11 mouse cellular contexts compared by ENCODE assay signal in the genomic region with DNA sequence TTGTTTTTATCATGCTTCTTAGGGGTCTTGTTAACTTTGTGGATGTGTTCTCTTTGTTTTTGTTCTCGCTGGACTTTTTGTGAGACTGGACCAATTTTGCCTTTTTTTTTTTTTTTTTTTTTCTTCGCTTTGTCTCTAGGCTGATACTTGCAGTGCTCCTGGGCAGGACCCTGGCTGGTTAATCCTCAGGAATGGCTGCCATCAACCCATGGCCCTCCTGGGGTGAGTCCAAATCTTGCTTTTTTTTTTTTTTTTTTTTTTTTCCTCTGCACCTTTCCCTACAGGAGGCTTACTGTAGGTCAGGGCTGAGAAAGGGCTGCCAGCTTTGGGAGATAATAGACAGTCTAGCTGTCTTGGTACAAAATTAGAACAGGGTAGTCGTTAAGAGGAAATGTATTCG. TPM values are rescaled to one million over a fixed set of nuclear protein-coding genes. Genes with fewer than 3 reads are reported as not detected.
DNase-seq lines count a peak whose midpoint lies in the region; ATAC-seq and TF ChIP-seq lines count a peak whose summit lies in the region.
"Had no signal": no experiment of that assay in that cellular context is flagged by ENCODE, and none has a peak within 500 bp of the region (broad histone marks: within the 10 kb centered on the region; RNA-seq: fewer than 3 reads in every experiment).

No protein-coding gene starts in this region.

- peak overlapping the region; percentile 53 for H3K4me2 ChIP-seq in forebrain, postnatal 0 days (ENCODE audit: low read depth)
- H3K4me2 ChIP-seq in liver, embryonic 16.5 days (ENCODE audit: low read depth, low read length), result peak overlapping the region; percentile 55

- TF ChIP-seq CTCF in forebrain, postnatal 0 days (IDR thresholded peaks at IDR 0.05; ENCODE audit: low read depth), result no peak

- ATAC-seq in erythroblast, adult 5-6 weeks (replicated peaks; ENCODE audit: low FRiP score, poor library complexity, severe bottlenecking), result no peak
- no peak for ATAC-seq in forebrain, postnatal 0 days
- no peak for ATAC-seq in liver, embryonic 16.5 days (ENCODE audit: low read depth)

- peaks cover 26% of the 10 kb centered on the region for H3K36me3 ChIP-seq in erythroblast, embryonic 14.5 days (ENCODE audit: control insufficient read depth)
- H3K36me3 ChIP-seq in forebrain, postnatal 0 days (ENCODE audit: insufficient read depth), result peaks cover 41% of the 10 kb centered on the region
- H3K36me3 ChIP-seq in liver, embryonic 16.5 days (ENCODE audit: control insufficient read depth, insufficient read depth), result peaks cover 20% of the 10 kb centered on the region

- 58% methylated on average over 4 of the region's 4 CpGs for WGBS in forebrain, postnatal 0 days
- WGBS in liver, embryonic 16.5 days (ENCODE audit: insufficient replicate concordance), result 61% methylated on average over 4 of the region's 4 CpGs

- DNase-seq in ES-CJ7 (ENCODE audit: low read depth, low spot score), result peak; percentile 12
- DNase-seq in forebrain, postnatal 0 days, result no peak
- no peak for DNase-seq in spleen, postnatal 10 days (ENCODE audit: low spot score in 2 of 2)
- no peak for DNase-seq in cerebellum, postnatal 10 days
- DNase-seq in layer of hippocampus, postnatal 36 days, result no peak

- no peak overlapping the region for H3K27ac ChIP-seq in forebrain, postnatal 0 days (ENCODE audit: low read depth, low read length)
- H3K27ac ChIP-seq in liver, embryonic 16.5 days (ENCODE audit: low read length), result no peak overlapping the region
- H3K27ac ChIP-seq: macrophage had no signal

- H3K9ac ChIP-seq in forebrain, postnatal 0 days, result peak overlapping the region; percentile 98; the same call in 1 of the 2 replicates
- H3K9ac ChIP-seq in liver, embryonic 16.5 days (ENCODE audit: low read depth, low read length), result no peak overlapping the region; the same call in 1 of the 2 replicates

- no peaks in the 10 kb centered on the region for H3K27me3 ChIP-seq in erythroblast, embryonic 14.5 days (ENCODE audit: control insufficient read depth)
- no peaks in the 10 kb centered on the region for H3K27me3 ChIP-seq in forebrain, postnatal 0 days (ENCODE audit: insufficient read depth, low read length)
- H3K27me3 ChIP-seq in liver, embryonic 16.5 days (ENCODE audit: control insufficient read depth, insufficient read depth, low read depth, low read length), result no peaks in the 10 kb centered on the region

- no peaks in the 10 kb centered on the region for H3K9me3 ChIP-seq in erythroblast, embryonic 14.5 days (ENCODE audit: control insufficient read depth, low read length)
- H3K9me3 ChIP-seq in forebrain, postnatal 0 days (ENCODE audit: low read length), result peaks cover 11% of the 10 kb centered on the region; the same call in 1 of the 2 replicates
- no peaks in the 10 kb centered on the region for H3K9me3 ChIP-seq in liver, embryonic 16.5 days (replicated peaks; ENCODE audit: control insufficient read depth, low read length)

- peak overlapping the region; percentile 84 for H3K4me3 ChIP-seq in erythroblast, embryonic 14.5 days (replicated peaks)
- peak overlapping the region; percentile 97 for H3K4me3 ChIP-seq in forebrain, postnatal 0 days (ENCODE audit: low read depth, low read length)
- peak overlapping the region; percentile 80; the same call in 1 of the 2 replicates for H3K4me3 ChIP-seq in liver, embryonic 16.5 days (ENCODE audit: low read depth, low read length)

- H3K4me1 ChIP-seq in erythroblast, embryonic 14.5 days (ENCODE audit: control insufficient read depth), result peaks cover 14% of the 10 kb centered on the region
- H3K4me1 ChIP-seq in forebrain, postnatal 0 days (ENCODE audit: insufficient read depth), result no peaks in the 10 kb centered on the region
- peaks cover 4% of the 10 kb centered on the region for H3K4me1 ChIP-seq in liver, embryonic 16.5 days (ENCODE audit: control insufficient read depth, low read depth, low read length)

RNA-seq across cellular contexts. Expression of a gene that starts 1.4 kb away (rescaled TPM):
- 0.06 TPM in 1 of 2 replicates, not detected in the other for polyA plus RNA-seq in erythroblast, embryonic 14.5 days (2012)
- total RNA-seq in erythroblast, adult 5-6 weeks (2015; ENCODE audit: low replicate concordance), result 0.19 and 4.4 TPM in 2 replicates
- total RNA-seq in erythroblast, adult 5-6 weeks (2017; ENCODE audit: low replicate concordance), result 1.4 and 2.6 TPM in 2 replicates
- 35.2 and 45.2 TPM in 2 replicates for total RNA-seq in forebrain, postnatal 0 days (2014; rRNA removed)
- 18.4 and 20.1 TPM in 2 replicates for polyA plus RNA-seq in forebrain, postnatal 0 days (2015; fragmentation: Nextera tagmentation; extraction: Ambion mirVana)
- polyA plus RNA-seq in liver, embryonic 16.5 days (2015; fragmentation: Nextera tagmentation; extraction: Ambion mirVana), result 3.1 and 3.2 TPM in 2 replicates
- total RNA-seq in layer of hippocampus, postnatal 36 days (2021), result 10 to 100 TPM; 12.6 to 13.5 TPM

RNA-seq across cellular contexts. Expression of a gene that starts 32.8 kb away (rescaled TPM):
- not detected in 2 replicates for polyA plus RNA-seq in erythroblast, embryonic 14.5 days (2012)
- not detected in 2 replicates for total RNA-seq in erythroblast, adult 5-6 weeks (2015; ENCODE audit: low replicate concordance)
- not detected in 2 replicates for total RNA-seq in erythroblast, adult 5-6 weeks (2017; ENCODE audit: low replicate concordance)
- total RNA-seq in forebrain, postnatal 0 days (2014; rRNA removed), result not detected in 2 replicates
- polyA plus RNA-seq in forebrain, postnatal 0 days (2015; fragmentation: Nextera tagmentation; extraction: Ambion mirVana), result not detected in 2 replicates
- not detected in 2 replicates for polyA plus RNA-seq in liver, embryonic 16.5 days (2015; fragmentation: Nextera tagmentation; extraction: Ambion mirVana)
- total RNA-seq in layer of hippocampus, postnatal 36 days (2021), result not detected
- total RNA-seq: gastrocnemius, adult 18-20 months had no signal
- polyA plus RNA-seq: brain, embryonic 14.5 days; macrophage had no signal

RNA-seq across cellular contexts. Expression of a gene that starts 57.0 kb away (rescaled TPM):
- not detected in 2 replicates for polyA plus RNA-seq in erythroblast, embryonic 14.5 days (2012)
- not detected in 2 replicates for total RNA-seq in erythroblast, adult 5-6 weeks (2015; ENCODE audit: low replicate concordance)
- total RNA-seq in erythroblast, adult 5-6 weeks (2017; ENCODE audit: low replicate concordance), result not detected in 2 replicates
- 8.9 and 10.3 TPM in 2 replicates for total RNA-seq in forebrain, postnatal 0 days (2014; rRNA removed)
- 7.7 and 9.5 TPM in 2 replicates for polyA plus RNA-seq in forebrain, postnatal 0 days (2015; fragmentation: Nextera tagmentation; extraction: Ambion mirVana)
- 0.54 and 0.72 TPM in 2 replicates for polyA plus RNA-seq in liver, embryonic 16.5 days (2015; fragmentation: Nextera tagmentation; extraction: Ambion mirVana)
- total RNA-seq in layer of hippocampus, postnatal 36 days (2021), result 1 to 10 TPM; 8.9 to 9.4 TPM
